Mouse (Mus musculus) liver, adult 2 months (tissue): ENCODE results near the gene Ccdc85c. TPM values are rescaled to one million over a fixed set of nuclear protein-coding genes. Genes with fewer than 3 reads are reported as not detected.

Experiments used
- DNase-seq: peaks from one replicate; pipeline ENCODE4 v3.0.0-alpha.2; 2011; ENCODE audit warnings: low read depth, low spot score; ENCODE audit errors: extremely low read depth
- H3K27ac ChIP-seq: fragments of 200-500 bp; replicated peaks from 2 replicates; pipeline ENCODE4 v1.5.1; 2012; ENCODE audit warnings: low read depth, mild to moderate bottlenecking, control low read depth, inconsistent platforms, low read length; ENCODE audit not compliant: insufficient read depth
- H3K27me3 ChIP-seq: fragments of 200-500 bp; 2 replicates; pipeline ENCODE4 v1.6.1; 2012; ENCODE audit warnings: mild to moderate bottlenecking, moderate library complexity, low read length, inconsistent platforms; ENCODE audit not compliant: control insufficient read depth, insufficient read depth
- H3K36me3 ChIP-seq: fragments of 200-500 bp; 2 replicates; pipeline ENCODE4 v1.6.1; 2012; ENCODE audit warnings: low read length, inconsistent platforms; ENCODE audit not compliant: control insufficient read depth, insufficient read depth
- H3K4me1 ChIP-seq: fragments of 200-500 bp; 2 replicates; pipeline ENCODE4 v1.6.1; 2011; ENCODE audit warnings: low read length; ENCODE audit not compliant: control insufficient read depth, insufficient read depth
- H3K4me3 ChIP-seq: fragments of 200-500 bp; 2 replicates; pipeline ENCODE4 v1.5.1; 2011; ENCODE audit warnings: low read depth, mild to moderate bottlenecking, control low read depth, low read length, moderate library complexity; ENCODE audit not compliant: insufficient read depth
- H3K79me2 ChIP-seq: fragments of 200-500 bp; 2 replicates; pipeline ENCODE4 v1.6.1; 2012; ENCODE audit warnings: inconsistent platforms, mild to moderate bottlenecking, low read length, moderate library complexity; ENCODE audit not compliant: control insufficient read depth, insufficient read depth
- H3K9ac ChIP-seq: fragments of 200-500 bp; 2 replicates; pipeline ENCODE4 v1.6.1; 2012; ENCODE audit warnings: low read depth, mild to moderate bottlenecking, control low read depth, inconsistent platforms, low read length
- CTCF ChIP-seq: fragments of 200-500 bp; IDR thresholded peaks from 2 replicates; pipeline ENCODE4 v1.5.1; 2011; ENCODE audit warnings: low read depth, low read length, control low read depth
- POLR2A ChIP-seq: fragments of 200-500 bp; IDR thresholded peaks from 2 replicates; pipeline ENCODE4 v1.6.1; 2011; ENCODE audit warnings: low read length, control low read depth; ENCODE audit not compliant: insufficient read depth; ENCODE audit errors: extremely low read depth
- WGBS: fragments of 180-500 bp; shearing (Covaris S2); methylation state at CpG from one replicate; pipeline ENCODE4 v1.1.7; 2018; 5-methylcytosine and 5-hydroxymethylcytosine counted together
- polyA plus RNA-seq: library from polyadenylated mRNA; depleted of rRNA; stranded (reverse); fragments of >200 nt; gene quantifications from 2 replicates; pipeline ENCODE4 v1.2.3, GENCODE M21; 2012
- total RNA-seq: library from RNA; depleted of rRNA; stranded (reverse); fragments of >200 nt; gene quantifications from 2 replicates; pipeline ENCODE4 v1.2.3, GENCODE M21; 2014

The Ccdc85c gene
- total and polyA plus RNA-seq, 2 experiments, result 4.1 to 15.2 TPM

GRCm38 (mm10) chr12:108269699-108270098 lies 5.5 kb downstream of the Ccdc85c start:
- Histone ChIP-seq H3K4me3 (no peak overlapping the region), H3K27me3 (no peaks in the 10 kb centered on the region), H3K27ac (peak overlapping the region; percentile 33), H3K9ac (0 out of 2 replicates have a peak overlapping the region, but pooled peaks have one; percentile 4), H3K79me2 (peaks cover 58% of the 10 kb centered on the region), H3K4me1 (peaks cover 52% of the 10 kb centered on the region), H3K36me3 (no peaks in the 10 kb centered on the region)
- DNase-seq, result no peak
- WGBS, result 31% methylated on average over 5 of the region's 5 CpGs
- TF ChIP-seq POLR2A (no peak), CTCF (no peak)

GRCm38 (mm10) chr12:108268970-108269369 lies 6.3 kb downstream of the Ccdc85c start:
- Histone ChIP-seq H3K27me3 (no peaks in the 10 kb centered on the region), H3K4me3 (no peak overlapping the region), H3K9ac (no peak overlapping the region), H3K36me3 (no peaks in the 10 kb centered on the region), H3K27ac (no peak overlapping the region), H3K79me2 (peaks cover 58% of the 10 kb centered on the region), H3K4me1 (peaks cover 53% of the 10 kb centered on the region)
- WGBS, result 94% methylated on average over 10 of the region's 10 CpGs
- DNase-seq, result no peak
- TF ChIP-seq POLR2A (no peak), CTCF (no peak)

- WGBS, result 74% methylated on average over 7 of the region's 7 CpGs
Observed at GRCm38 (mm10) chr12:108267653-108268052, 7.6 kb downstream of the Ccdc85c start.

DNA sequence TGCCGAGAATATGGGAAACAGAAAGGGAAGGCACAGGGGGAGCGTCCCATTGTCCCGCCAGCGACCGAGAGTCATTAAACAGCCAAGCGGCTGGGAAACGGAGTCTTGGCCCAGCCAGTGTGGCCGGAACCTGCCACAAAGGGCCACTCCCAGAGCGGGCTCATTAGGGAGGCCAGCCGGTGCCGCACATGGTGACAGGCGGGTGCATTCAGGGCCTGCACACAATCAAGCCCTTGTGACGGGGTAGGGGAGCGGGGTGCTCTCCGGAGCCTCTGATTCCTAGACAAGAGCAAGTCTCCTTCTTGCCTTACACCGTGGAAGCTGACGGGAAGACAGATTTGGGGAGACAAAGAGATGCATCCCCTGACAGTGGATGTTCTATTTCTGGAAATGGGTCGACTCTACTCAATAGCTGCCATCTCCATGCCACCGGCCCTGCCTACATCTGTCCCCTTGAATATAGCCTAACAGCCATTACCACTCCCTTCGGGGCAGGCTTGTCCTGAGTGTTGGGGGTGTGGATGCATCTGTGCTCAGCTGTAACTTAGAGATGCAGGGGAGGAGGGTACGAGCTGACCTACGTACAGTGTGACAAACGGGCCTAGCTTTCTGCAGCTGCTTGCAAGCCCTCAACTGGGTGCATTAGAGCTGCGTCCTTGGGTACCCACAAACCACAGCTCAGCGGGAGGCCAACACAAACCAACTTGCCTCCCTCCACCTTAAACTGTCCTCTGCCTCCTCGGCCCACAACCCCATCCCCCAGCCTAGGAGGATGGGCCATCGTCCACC lies 9.2 kb downstream of the Ccdc85c start:
- no peak for DNase-seq
- Histone ChIP-seq H3K9ac (no peak overlapping the region), H3K27me3 (no peaks in the 10 kb centered on the region), H3K36me3 (no peaks in the 10 kb centered on the region), H3K4me1 (peaks cover 31% of the 10 kb centered on the region), H3K27ac (no peak overlapping the region), H3K4me3 (no peak overlapping the region), H3K79me2 (peaks cover 70% of the 10 kb centered on the region)
- 77% methylated on average over 27 of the region's 27 CpGs for WGBS
- no peak for TF ChIP-seq POLR2A
- no peak for TF ChIP-seq CTCF

More at GRCm38 (mm10) chr12:108267653-108268052, 7.6 kb downstream of the Ccdc85c start:
- DNase-seq, result no peak
- H3K27me3 ChIP-seq, result no peaks in the 10 kb centered on the region
- peaks cover 69% of the 10 kb centered on the region for H3K79me2 ChIP-seq
- no peak overlapping the region for H3K27ac ChIP-seq
- H3K36me3 ChIP-seq, result no peaks in the 10 kb centered on the region
- no peak overlapping the region for H3K4me3 ChIP-seq
- no peak overlapping the region for H3K9ac ChIP-seq
- H3K4me1 ChIP-seq, result peaks cover 46% of the 10 kb centered on the region
- no peak for TF ChIP-seq CTCF
- no peak for TF ChIP-seq POLR2A

DNA sequence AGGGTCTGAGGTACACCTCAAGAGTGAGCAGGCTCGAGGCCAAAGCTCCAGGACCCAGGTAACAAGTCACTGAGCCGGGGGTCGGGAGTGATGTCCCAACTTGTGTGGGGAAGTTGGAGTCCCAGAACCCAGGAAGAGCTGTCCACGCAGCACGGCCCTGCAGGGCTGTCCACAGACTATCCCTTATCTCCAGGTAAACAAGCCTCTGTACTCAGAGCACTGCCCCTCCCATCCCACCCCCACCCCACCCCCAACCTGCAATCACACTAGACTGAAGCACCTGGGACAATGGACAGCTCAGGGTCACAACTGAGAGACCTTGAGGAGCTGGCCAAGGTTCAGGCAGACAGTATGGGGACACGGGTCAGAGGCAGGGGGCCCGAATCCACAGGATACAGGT lies 10.3 kb downstream of the Ccdc85c start:
- TF ChIP-seq CTCF, result no peak
- TF ChIP-seq POLR2A, result no peak
- Histone ChIP-seq H3K36me3 (no peaks in the 10 kb centered on the region), H3K9ac (no peak overlapping the region), H3K4me3 (no peak overlapping the region), H3K4me1 (peaks cover 26% of the 10 kb centered on the region), H3K79me2 (peaks cover 72% of the 10 kb centered on the region), H3K27ac (no peak overlapping the region), H3K27me3 (no peaks in the 10 kb centered on the region)
- WGBS, result 21% methylated on average over 7 of the region's 7 CpGs
- no peak for DNase-seq

GRCm38 (mm10) chr12:108260950-108261349 lies 14.3 kb downstream of the Ccdc85c start:
- no peak overlapping the region for H3K27ac ChIP-seq
- WGBS, result 96% methylated on average over 12 of the region's 12 CpGs
- no peaks in the 10 kb centered on the region for H3K36me3 ChIP-seq
- H3K27me3 ChIP-seq, result no peaks in the 10 kb centered on the region
- H3K9ac ChIP-seq, result no peak overlapping the region
- H3K4me1 ChIP-seq, result peaks cover 23% of the 10 kb centered on the region
- peaks cover 68% of the 10 kb centered on the region for H3K79me2 ChIP-seq
- H3K4me3 ChIP-seq, result no peak overlapping the region
- DNase-seq, result no peak
- TF ChIP-seq CTCF (no peak), POLR2A (no peak)
